Mouse (Mus musculus) liver, adult 2 months (tissue): Measurements from ENCODE around the gene Fmo9. TPM values are rescaled to one million over a fixed set of nuclear protein-coding genes. Genes with fewer than 3 reads are reported as not detected.

ENCODE experiments used
- DNase-seq: peaks from one replicate; pipeline ENCODE4 v3.0.0-alpha.2; 2011; ENCODE audit warnings: low read depth, low spot score; ENCODE audit errors: extremely low read depth
- H3K27ac ChIP-seq: fragments of 200-500 bp; replicated peaks from 2 replicates; pipeline ENCODE4 v1.5.1; 2012; ENCODE audit warnings: low read depth, mild to moderate bottlenecking, control low read depth, inconsistent platforms, low read length; ENCODE audit not compliant: insufficient read depth
- H3K27me3 ChIP-seq: fragments of 200-500 bp; 2 replicates; pipeline ENCODE4 v1.6.1; 2012; ENCODE audit warnings: mild to moderate bottlenecking, moderate library complexity, low read length, inconsistent platforms; ENCODE audit not compliant: control insufficient read depth, insufficient read depth
- H3K36me3 ChIP-seq: fragments of 200-500 bp; 2 replicates; pipeline ENCODE4 v1.6.1; 2012; ENCODE audit warnings: low read length, inconsistent platforms; ENCODE audit not compliant: control insufficient read depth, insufficient read depth
- H3K4me1 ChIP-seq: fragments of 200-500 bp; 2 replicates; pipeline ENCODE4 v1.6.1; 2011; ENCODE audit warnings: low read length; ENCODE audit not compliant: control insufficient read depth, insufficient read depth
- H3K4me3 ChIP-seq: fragments of 200-500 bp; 2 replicates; pipeline ENCODE4 v1.5.1; 2011; ENCODE audit warnings: low read depth, mild to moderate bottlenecking, control low read depth, low read length, moderate library complexity; ENCODE audit not compliant: insufficient read depth
- H3K79me2 ChIP-seq: fragments of 200-500 bp; 2 replicates; pipeline ENCODE4 v1.6.1; 2012; ENCODE audit warnings: inconsistent platforms, mild to moderate bottlenecking, low read length, moderate library complexity; ENCODE audit not compliant: control insufficient read depth, insufficient read depth
- H3K9ac ChIP-seq: fragments of 200-500 bp; 2 replicates; pipeline ENCODE4 v1.6.1; 2012; ENCODE audit warnings: low read depth, mild to moderate bottlenecking, control low read depth, inconsistent platforms, low read length
- CTCF ChIP-seq: fragments of 200-500 bp; IDR thresholded peaks from 2 replicates; pipeline ENCODE4 v1.5.1; 2011; ENCODE audit warnings: low read depth, low read length, control low read depth
- POLR2A ChIP-seq: fragments of 200-500 bp; IDR thresholded peaks from 2 replicates; pipeline ENCODE4 v1.6.1; 2011; ENCODE audit warnings: low read length, control low read depth; ENCODE audit not compliant: insufficient read depth; ENCODE audit errors: extremely low read depth
- WGBS: fragments of 180-500 bp; shearing (Covaris S2); methylation state at CpG from one replicate; pipeline ENCODE4 v1.1.7; 2018; 5-methylcytosine and 5-hydroxymethylcytosine counted together
- polyA plus RNA-seq: library from polyadenylated mRNA; depleted of rRNA; stranded (reverse); fragments of >200 nt; gene quantifications from 2 replicates; pipeline ENCODE4 v1.2.3, GENCODE M21; 2012; rRNA removed
- total RNA-seq: library from RNA; depleted of rRNA; stranded (reverse); fragments of >200 nt; gene quantifications from 2 replicates; pipeline ENCODE4 v1.2.3, GENCODE M21; 2014; rRNA removed

The Fmo9 gene
- total and polyA plus RNA-seq, 2 experiments = not detected

GRCm38 (mm10) chr1:166660800-166661199 is 20.8 kb downstream of the Fmo9 start:
- WGBS = 85% methylated on average over 8 of the region's 8 CpGs
- H3K4me1 ChIP-seq = no peaks in the 10 kb centered on the region
- H3K79me2 ChIP-seq = no peaks in the 10 kb centered on the region
- no peak overlapping the region for H3K9ac ChIP-seq
- DNase-seq = no peak
- no peak overlapping the region for H3K27ac ChIP-seq
- no peaks in the 10 kb centered on the region for H3K36me3 ChIP-seq
- H3K4me3 ChIP-seq = no peak overlapping the region
- TF ChIP-seq POLR2A (no peak), CTCF (no peak)
- no peaks in the 10 kb centered on the region for H3K27me3 ChIP-seq

- 80% methylated on average over 2 of the region's 2 CpGs for WGBS
- no peak within 1 kb of the TSS for H3K9ac ChIP-seq
- TF ChIP-seq CTCF = no peak
- no peak for TF ChIP-seq POLR2A
- no peak within 1 kb of the TSS for H3K4me3 ChIP-seq
- H3K27me3 ChIP-seq = no peaks in the 10 kb centered on the region
- no peaks in the 10 kb centered on the region for H3K4me1 ChIP-seq
- no peak within 1 kb of the TSS for H3K27ac ChIP-seq
- no peaks in the 10 kb centered on the region for H3K79me2 ChIP-seq
- no peak for DNase-seq
- no peaks in the 10 kb centered on the region for H3K36me3 ChIP-seq
Measured at GRCm38 (mm10) chr1:166647593-166647992, 34.1 kb downstream of the Fmo9 start, which contains the start of gene Gm4847. Gene Gm4847 (minus strand): TSS chr1:166647693.

Other genes starting within 250 kb of the Fmo9 start
- gene Gm4846, start 184.3 kb downstream of the Fmo9 start, total RNA-seq = 0.09 TPM in 1 of 2 replicates, not detected in the other
- not detected in 2 replicates for gene Gm4846, start 184.3 kb downstream of the Fmo9 start, polyA plus RNA-seq
- gene Gm4847, start 34.2 kb downstream of the Fmo9 start, total RNA-seq = not detected in 2 replicates
- not detected in 2 replicates for gene Gm4847, start 34.2 kb downstream of the Fmo9 start, polyA plus RNA-seq